Mouse (Mus musculus) CH12.LX (cell line): ENCODE measurements around the gene Wasf1.

ENCODE experiments used
- CHD2 ChIP-seq: IDR thresholded peaks from 2 replicates; pipeline ENCODE4 v1.6.1; 2011; ENCODE audit warnings: low read length, improper control_type of control experiment
- CTCF ChIP-seq, 2 experiments: IDR thresholded peaks in 1 of 2; conservative IDR thresholded peaks in 1 of 2; 2 replicates each; pipeline ENCODE4 v1.5.1; 2011 to 2012; ENCODE audit warnings: low read depth in 2 of 2, low read length in 2 of 2, improper control_type of control experiment in 1 of 2, inconsistent platforms in 1 of 2, mild to moderate bottlenecking in 1 of 2, moderate library complexity in 1 of 2
- ELF1 ChIP-seq: IDR thresholded peaks from 2 replicates; pipeline ENCODE4 v1.6.1; 2014; ENCODE audit warnings: low read depth, mild to moderate bottlenecking, inconsistent platforms, low read length, improper control_type of control experiment
- EP300 ChIP-seq: IDR thresholded peaks from 2 replicates; pipeline ENCODE4 v1.6.1; 2011; ENCODE audit warnings: low read length, improper control_type of control experiment
- MXI1 ChIP-seq: IDR thresholded peaks from 2 replicates; pipeline ENCODE4 v1.6.1; 2011; ENCODE audit warnings: mild to moderate bottlenecking, low read depth, low read length, improper control_type of control experiment
- NRF1 ChIP-seq: IDR thresholded peaks from 2 replicates; pipeline ENCODE4 v1.6.1; 2014; ENCODE audit warnings: low read depth, mild to moderate bottlenecking, inconsistent platforms, low read length, improper control_type of control experiment, moderate library complexity
- POLR2A ChIP-seq: IDR thresholded peaks from 2 replicates; pipeline ENCODE4 v1.6.1; 2011; ENCODE audit warnings: low read depth, mild to moderate bottlenecking, improper control_type of control experiment, low read length

DNA sequence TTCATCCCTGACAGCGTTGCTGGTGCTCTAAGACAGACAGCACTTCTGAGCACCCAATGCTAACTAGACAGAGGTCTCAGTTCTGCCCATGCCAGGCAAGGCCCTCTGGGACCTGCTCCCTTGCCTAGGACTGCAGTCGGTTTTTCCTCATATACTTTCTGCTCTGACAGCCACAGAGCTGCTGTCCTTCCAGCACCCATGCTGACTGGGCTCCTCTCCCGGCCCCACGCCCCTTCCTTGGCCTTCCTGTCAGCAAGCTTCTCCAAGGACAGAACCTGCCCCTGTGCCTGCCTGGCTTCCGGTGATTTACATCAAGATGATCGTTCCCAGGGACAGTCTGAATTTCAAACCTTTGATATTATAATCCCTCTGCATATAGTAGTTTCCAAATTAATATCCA lies 37.6 kb upstream of the Wasf1 start:
- no peak for TF ChIP-seq POLR2A
- TF ChIP-seq ELF1, result no peak
- TF ChIP-seq EP300, result no peak
- TF ChIP-seq CTCF (conservative IDR thresholded peaks at IDR 0.05 in 1 of 2, IDR thresholded peaks at IDR 0.05 in 1 of 2; ENCODE audit: low read depth in 2 of 2, low read length in 2 of 2), result no peak
- TF ChIP-seq MXI1, result no peak
- no peak for TF ChIP-seq NRF1
- no peak for TF ChIP-seq CHD2
